Mouse (Mus musculus) spleen, postnatal 14 days (tissue): ENCODE measurements at regions not wholly inside any gene's neighbourhood (a gene's known extent, or its start where the extent isn't known, plus 50 kb on each side); places are given as distances from the start of the nearest gene placed in this dataset.

Experiments used
- DNase-seq, 2 experiments: peaks; one replicate each; pipeline ENCODE4 v3.0.0; 2021 to 2022; ENCODE audit warnings: low spot score in 2 of 2

GRCm38 (mm10) chr13:97520988-97521547 lies 239.4 kb downstream of the Gm10260 start:
- no peak for DNase-seq

- DNase-seq = no peak
Measured at GRCm38 (mm10) chr13:97516731-97517130, 243.7 kb downstream of the Gm10260 start.

DNA sequence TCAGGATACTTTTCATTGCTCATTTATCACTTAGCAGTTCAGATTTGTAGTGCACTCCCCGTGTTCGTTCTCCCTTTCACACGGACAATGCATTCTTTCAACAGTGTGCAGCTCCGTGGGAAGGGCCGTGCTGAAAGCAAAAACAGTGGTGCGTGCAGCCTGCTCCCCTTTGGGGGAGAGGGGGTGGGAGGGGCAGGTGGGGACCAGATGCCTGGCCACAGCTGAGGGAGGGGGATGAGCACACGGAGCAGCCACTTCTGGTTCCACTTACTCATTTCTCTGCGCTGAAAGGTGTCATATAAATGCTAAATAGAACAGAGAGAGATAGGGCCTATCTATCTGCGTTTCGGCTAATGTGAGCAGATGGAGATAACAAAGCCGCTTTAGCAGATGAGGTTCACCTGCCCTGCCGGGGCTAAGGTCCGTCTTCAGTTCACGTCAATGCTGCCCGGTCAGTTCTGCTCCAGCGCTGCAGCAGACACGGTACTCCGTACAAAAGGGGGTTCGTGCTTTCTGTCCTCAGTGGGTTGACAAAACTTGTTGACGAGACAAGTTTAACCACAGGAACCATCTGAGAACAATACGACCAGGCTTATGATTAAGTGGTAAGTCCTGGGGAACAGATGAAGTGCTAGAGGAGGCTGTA lies 245.9 kb downstream of the Gm10260 start:
- DNase-seq = no peak

- DNase-seq = no peak
Measured at GRCm38 (mm10) chr13:97512521-97512920, 247.9 kb downstream of the Gm10260 start.

DNA sequence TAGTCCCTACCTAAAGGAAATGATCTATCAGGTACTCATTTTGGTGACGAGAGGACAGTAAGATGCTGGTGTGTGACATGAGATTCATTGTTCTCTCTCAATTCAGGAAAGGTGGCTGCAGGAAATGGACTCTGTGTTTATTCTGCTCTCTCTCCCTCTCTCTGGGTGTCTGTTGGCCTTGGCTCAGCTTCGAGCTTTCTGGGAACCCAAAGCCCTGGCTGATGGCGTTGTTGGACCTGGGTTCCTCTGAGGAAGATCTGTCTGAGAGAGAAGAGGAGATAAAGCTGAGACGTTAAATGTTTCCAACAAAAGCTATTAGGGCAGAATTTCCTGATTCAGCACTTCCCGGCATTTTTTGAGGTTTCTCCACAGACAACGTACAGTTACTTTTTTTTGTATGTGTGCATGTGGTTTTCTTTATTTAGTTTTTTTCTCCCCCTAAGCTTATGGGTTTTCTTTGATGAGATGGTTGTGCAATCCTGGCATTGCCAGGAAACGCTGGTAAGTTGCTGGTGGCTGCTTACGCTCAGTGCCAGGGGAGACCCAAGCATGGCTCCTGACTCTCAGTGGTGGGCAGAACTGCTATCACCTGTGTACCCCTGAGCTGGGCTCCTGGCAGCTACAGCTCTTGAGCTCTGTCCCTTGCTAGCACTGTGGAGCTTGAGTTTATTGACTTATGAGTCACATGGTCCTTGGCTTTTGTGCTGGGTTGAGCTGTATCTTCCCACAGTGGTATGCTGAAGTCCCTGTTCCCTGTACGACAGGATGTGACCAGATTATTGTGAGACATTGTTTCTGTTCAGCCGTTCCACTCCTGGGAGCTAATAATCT lies 249.8 kb downstream of the Gm10260 start:
- DNase-seq = no peak

GRCm38 (mm10) chr13:97504949-97505348 lies 255.5 kb downstream of the Gm10260 start:
- no peak for DNase-seq

- no peak for DNase-seq
Measured at GRCm38 (mm10) chr13:97503955-97504739, 256.3 kb downstream of the Gm10260 start.

DNA sequence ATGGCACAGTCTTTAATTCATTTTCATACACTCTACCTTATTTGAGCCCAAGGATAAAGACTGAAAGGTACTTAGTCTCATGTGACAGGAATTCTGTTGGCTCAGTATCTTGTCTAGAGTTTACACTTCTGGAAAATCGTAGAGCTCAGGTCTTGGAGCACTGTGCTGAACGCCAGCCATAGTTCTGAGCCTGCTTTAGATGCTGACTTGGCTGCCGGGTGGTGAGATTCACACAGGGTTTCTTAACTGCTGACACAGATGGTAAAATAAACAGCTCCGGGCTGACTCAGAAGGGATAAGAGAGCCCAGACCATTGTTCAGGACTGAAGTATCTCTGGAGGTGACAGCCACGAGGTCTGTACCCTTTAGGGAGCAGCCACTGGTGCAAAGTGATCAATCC lies 257.0 kb downstream of the Gm10260 start:
- no peak for DNase-seq

GRCm38 (mm10) chr13:97500155-97500554 lies 259.2 kb downstream of the Enc1 start:
- DNase-seq = no peak

DNA sequence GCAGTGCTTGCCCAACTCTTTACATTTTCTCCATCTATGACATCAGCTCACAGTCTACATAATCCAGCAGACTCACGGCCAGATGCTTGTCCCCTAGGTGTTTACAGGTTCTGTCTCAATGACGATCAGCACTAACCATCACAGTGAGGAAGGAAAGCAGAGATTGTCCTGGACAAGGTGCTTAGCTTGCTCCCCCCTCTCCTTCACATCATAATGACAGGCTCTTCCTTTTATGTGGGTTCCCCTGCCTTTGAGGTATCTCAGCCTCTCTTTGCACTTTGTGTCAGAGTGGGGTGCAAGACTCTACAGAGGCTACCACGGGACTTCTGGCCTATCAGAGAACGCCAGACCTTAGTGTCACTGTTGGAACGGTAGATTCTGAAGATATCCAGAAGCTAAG lies 258.1 kb downstream of the Enc1 start:
- DNase-seq = no peak

DNA sequence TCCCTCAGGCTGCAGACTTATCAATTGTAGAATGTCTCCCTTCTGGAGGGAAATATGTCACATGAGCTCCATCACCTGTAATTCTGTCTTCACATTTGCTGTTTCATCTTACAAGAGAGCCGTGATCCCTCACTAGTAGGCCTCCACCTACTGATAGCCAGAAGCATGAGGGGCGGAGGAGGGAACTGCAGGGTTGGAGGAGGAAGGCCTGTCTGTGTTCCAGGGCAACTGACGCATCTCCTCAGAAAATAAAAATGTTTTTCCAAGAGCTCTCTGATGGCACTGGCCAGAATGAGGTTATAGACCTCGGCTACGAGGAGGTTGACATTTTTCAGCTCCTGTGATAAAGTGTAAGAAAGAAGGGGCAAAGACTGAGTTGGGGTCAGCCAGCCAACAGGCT lies 257.0 kb downstream of the Enc1 start:
- DNase-seq = no peak

DNA sequence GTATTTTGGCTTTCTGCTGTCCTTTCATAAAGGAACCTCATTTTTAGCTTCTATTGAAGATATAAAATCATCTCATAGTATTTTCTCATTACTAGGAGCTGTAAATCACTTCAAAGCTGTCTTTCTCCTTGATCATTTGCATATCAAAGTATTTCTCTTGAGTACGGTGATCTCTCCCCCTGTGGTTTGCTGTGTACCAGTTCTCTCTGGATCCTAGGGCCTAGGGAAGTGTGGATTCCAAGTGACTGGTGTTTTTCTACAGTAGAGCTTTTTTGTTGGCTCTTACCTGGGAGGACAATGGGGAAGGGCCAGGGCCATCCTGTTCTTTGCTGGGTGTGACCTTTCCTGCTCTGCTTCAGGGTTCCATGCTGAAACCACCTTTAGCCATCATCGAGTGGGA lies 253.9 kb downstream of the Enc1 start:
- DNase-seq = no peak

- DNase-seq = no peak
Measured at GRCm38 (mm10) chr13:97493836-97494235, 252.9 kb downstream of the Enc1 start.

DNA sequence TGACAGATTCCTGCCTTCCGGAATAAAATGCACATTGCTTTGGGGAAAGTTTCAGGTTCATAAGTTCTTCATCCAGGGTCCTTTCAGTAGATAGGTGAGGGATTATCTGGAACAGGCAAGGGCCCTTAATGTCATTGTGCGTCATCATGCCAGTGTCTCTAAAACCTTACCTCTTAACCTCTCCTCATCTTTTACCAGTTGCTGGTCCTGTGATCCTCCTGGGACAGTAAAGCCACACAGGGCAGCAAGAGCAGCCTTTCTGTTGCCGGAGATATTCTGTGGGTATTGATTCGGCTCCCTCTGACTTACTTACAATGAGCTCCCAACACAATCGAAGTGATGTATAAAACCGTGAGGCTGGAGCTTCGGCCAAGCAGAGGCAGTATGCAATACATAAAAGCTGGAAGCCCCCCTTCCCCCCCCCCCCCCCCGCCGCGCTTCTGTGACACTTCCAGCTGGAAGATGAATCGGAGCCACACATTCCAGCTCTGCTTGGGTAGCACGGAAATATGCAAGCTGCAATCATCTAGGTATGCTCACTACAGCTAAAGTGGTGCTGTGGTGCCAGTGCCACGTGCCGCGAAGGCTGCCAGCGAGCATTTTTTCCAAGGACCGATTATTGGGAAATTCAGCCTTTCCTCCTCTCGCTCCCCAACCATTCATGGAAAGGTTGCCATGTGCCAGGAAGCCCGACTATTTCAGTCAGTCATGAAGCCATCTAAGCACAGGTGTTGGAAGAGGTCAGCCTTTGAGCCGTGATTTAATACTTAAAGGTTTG lies 252.2 kb downstream of the Enc1 start:
- no peak for DNase-seq

GRCm38 (mm10) chr13:97491865-97492847 lies 251.3 kb downstream of the Enc1 start:
- DNase-seq = no peak

- DNase-seq = no peak
Measured at GRCm38 (mm10) chr13:97490131-97490530, 249.2 kb downstream of the Enc1 start.

- no peak for DNase-seq
Measured at GRCm38 (mm10) chr13:97489721-97490120, 248.8 kb downstream of the Enc1 start.

- no peak for DNase-seq
Measured at GRCm38 (mm10) chr13:97489029-97489428, 248.1 kb downstream of the Enc1 start.

DNA sequence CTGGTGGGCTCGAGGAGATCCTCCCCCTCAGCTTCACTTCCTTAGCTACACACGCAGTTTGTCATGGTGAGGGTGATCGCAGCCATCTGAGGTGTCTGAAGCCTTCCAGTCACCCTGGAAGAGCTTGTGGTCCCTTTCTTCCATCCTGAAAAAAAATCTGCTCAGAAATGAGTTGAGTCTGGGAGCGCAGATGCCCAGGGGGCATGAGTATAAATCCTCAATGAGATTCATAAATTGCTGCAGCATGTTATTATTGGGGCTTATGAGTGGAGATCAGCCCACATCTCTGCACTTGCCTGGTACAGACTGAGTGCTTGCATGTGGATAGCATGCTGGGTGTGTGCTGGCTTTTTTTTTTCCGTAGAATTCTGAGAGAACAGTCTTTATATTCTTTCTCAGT lies 247.6 kb downstream of the Enc1 start:
- no peak for DNase-seq
